Mouse (Mus musculus) MEL-GATA-1-ER (cell line): ENCODE measurements around the gene Ralgapa2.
A peak's percentile ranks its signal among the peaks of the same experiment; 100 is the strongest.

Experiments
- DNase-seq: peaks from one replicate; pipeline ENCODE4 v3.0.0-alpha.2; 2012; ENCODE audit warnings: low read depth; ENCODE audit errors: extremely low read depth

Ralgapa2 gene

DNA sequence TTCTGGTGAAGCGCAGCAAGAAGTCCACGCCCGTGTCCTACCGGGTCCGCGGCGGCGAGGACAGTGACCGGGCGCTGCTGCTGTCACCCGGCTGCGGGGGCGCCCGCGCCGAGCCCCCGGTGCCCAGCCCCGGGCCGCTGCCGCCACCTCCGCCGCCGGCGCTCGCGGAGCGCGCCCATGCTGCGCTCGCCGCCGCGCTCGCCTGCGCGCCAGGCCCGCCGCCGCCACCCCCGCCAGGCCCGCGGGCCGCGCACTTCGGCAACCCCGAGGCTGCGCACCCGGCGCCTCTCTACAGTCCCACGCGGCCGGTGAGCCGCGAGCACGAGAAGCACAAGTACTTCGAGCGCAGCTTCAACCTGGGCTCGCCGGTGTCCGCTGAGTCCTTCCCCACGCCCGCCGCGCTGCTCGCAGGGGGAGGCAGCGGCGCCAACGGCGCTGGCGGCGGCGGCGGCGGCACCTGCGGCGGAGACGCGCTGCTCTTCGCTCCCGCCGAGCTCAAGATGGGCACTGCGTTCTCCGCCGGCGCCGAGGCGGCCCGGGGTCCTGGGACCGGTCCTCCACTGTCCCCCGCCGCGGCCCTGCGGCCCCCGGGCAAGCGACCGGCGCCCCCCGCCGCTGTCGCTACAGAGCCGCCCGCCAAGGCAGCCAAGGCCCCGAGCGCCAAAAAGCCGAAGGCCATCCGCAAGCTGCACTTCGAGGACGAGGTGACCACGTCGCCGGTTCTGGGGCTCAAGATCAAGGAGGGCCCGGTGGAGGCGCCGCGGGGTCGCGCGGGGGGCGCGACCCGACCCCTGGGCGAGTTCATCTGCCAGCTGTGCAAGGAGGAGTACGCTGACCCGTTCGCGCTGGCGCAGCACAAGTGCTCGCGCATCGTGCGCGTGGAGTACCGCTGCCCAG is 289.6 kb downstream of the Ralgapa2 start:
- no peak for DNase-seq

DNA sequence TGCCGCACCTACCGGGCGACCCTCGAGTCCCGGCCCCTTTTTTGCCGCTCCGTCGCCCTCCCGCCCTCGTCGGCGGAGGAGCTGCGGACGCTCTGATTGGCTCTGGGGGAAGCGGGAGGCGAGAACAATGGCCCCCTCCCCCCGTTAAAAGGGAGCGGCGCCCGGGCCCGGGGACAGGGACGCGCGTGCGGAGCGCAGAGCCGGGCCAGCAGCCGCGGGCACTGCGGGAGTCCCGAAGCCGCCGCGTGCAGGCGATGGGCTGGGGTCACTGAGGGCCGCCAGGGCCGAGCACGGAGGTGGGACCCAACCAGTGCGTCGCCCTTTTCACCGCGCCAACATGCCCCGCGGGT is 290.2 kb downstream of the Ralgapa2 start:
- DNase-seq: no peak

DNA sequence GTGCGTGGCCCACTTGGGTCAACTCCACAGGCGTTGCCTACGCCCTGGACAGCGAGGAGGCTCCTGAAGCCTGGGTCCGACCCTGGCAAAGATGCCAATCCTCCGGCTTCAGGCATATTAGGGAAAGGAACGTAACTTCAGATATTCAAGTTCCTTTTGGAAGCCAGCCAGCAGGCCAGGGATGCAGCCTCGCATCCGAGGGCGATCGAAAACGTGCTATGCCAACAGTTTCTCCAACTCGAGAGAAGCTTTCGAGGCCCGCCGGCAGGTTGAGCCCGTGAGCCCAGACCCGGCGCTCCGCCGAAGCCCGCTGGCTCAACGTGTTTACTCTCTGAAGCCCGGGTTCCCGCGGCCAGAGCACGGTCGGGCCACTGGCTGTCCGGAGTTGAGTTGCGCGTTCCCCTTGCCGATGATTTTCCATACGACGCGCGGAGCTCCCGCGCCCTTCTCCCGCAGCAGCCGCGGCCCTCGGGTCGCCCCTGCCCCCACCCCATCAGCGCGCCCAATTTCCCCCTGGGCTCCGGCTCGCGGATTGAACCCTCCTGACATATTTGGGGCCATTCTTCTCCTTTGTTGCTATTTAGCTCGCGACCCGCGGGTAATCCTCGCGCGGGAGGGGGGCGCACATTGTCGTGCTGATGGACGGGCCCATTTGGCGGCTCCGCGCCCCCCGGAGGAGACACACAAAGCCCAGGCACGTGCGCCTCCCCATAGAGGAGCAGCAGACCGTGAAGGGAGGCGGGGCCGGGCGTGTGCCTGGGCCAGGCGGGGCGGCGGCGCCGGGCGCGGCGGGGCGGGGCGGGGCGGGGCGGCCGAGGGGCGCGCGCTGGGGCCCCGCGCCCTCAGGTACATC is 290.8 kb downstream of the Ralgapa2 start, which contains the start of gene Insm1:
Gene Insm1 (plus strand): TSS at position 846 of the 853 bp plus-strand sequence.
- no peak for DNase-seq

DNA sequence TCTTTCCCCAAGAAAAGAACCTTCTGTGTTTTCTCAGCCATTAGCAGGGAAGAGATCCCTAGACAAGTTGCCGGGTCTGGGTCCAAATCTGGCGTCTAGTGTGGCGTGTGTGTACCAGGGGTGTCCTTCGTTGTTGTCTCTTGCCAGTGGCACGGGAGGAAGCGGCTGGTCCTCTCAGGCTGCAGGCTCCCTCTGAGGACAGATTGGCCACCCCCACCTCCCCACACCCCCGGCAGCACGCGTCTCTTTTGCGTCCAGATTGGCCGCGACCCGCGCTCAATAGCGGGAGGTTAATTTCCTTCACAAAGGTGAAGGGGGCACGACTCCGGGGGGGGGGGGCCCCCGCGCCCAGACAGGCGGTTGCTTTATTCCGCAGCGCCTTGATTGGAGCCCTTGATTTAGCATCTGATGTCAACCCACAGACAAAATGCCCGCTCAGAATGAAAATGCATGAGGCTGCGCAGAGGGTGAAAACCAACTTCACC is 291.5 kb downstream of the Ralgapa2 start:
- no peak for DNase-seq

DNA sequence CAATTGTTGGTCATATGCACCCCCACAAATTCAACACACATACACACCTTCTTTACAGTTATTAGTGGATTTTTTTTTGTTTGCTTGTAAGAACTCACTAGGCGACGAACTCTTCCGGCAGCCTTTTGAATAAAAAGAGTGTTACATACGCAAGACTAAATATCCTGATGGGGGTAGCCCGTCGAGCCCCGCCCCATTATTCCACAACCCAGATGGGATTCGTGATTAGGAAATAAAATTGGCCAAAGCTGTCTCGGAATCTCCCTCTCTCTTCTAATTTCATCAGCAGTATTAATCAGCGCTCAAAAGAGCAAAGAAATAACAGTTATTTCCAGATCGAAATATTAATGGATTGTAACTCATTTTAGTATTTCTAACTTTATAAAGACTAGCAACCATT is 292.4 kb downstream of the Ralgapa2 start:
- no peak for DNase-seq

DNA sequence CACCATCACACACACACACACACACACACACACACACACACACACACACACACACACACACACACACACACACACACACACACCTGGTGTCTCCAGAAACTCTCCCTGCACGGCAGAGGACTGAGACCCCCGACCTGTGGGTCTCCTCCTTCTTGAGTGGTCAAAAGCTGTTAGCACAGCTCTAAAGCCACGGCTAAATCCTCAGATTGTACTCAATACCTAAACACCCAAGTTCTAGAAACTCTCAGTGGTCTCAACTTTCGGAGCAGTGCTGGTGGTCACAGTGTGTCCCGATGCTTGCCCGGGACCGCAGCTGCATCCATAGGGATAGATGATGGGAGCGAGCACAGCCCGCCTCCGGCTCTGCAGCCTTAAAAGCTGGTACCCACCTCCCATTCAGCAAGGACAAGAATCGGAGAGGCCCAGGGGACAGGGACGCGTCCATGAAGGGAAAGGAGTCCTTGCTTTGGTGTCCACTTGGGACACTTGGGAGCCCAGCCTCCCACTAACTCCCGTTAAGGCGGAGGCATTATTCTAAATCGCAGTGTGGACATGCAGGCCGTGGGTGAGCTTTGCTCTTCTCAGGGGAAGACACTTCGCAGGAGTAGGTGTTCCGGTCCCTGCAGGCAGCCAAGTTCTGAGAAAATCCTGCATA is 293.1 kb downstream of the Ralgapa2 start:
- no peak for DNase-seq

DNA sequence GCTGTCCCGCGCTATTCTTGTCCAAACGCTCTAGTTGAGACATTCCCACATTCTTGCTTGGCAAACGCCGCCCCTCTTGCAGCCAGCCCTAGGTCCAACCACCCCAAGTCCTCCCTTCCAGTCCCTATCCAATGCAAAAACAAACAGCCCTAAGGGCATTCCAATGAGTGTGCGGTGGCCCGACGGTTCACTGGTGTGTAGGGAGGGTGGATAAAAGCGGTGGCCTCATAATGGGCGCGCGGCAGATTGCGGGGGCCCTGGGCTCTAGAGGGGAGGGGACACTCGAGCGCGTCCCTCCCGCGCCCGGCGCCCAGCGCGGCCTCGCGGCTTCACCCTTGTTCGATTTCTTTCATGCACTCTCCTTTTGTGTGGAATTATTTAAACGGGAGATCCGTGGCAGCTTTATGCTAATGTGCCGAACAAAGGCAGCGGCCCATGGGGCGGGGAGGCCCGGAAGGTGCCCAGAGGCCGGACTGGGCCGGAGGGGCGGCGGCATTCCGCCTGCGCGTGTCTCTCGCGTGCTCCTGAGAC is 293.9 kb downstream of the Ralgapa2 start:
- DNase-seq: no peak

DNA sequence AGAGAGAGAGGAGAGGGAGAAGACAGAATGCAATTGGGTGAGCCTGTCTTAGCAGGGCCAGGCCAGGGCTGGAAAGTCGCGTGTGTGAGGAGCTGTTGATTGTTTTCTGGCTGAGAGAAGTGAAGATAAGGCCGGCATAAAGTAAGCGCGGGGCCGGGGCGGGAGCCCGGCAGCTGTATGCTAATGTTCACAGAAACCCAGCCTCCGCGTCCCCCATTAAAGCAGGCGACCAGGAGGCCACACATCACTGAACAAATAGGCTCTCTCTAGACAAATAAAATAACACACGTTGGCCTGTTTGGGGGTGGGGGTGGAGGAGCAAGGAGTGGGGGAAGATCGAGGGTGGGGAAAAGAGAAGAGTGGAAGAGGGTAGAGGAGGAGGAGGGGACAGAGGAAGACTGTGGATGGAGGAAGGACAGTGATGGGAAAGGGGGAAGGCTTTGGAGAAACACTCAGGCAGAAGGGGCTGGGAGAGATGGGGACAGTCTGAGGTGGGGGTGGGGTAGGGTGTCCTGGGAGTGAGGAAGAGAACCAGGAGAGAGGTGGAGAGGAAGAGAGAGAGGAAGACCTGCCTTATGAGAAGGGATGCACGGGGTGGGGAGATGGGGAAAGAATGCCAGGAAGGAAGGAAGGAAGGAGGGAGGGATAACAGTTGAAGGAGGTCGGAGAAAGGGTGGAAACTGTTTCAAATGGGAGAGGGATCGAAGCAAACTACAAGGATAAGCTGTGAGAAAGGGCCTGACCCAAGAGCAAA is 294.7 kb downstream of the Ralgapa2 start:
- peak; percentile 41 for DNase-seq

DNA sequence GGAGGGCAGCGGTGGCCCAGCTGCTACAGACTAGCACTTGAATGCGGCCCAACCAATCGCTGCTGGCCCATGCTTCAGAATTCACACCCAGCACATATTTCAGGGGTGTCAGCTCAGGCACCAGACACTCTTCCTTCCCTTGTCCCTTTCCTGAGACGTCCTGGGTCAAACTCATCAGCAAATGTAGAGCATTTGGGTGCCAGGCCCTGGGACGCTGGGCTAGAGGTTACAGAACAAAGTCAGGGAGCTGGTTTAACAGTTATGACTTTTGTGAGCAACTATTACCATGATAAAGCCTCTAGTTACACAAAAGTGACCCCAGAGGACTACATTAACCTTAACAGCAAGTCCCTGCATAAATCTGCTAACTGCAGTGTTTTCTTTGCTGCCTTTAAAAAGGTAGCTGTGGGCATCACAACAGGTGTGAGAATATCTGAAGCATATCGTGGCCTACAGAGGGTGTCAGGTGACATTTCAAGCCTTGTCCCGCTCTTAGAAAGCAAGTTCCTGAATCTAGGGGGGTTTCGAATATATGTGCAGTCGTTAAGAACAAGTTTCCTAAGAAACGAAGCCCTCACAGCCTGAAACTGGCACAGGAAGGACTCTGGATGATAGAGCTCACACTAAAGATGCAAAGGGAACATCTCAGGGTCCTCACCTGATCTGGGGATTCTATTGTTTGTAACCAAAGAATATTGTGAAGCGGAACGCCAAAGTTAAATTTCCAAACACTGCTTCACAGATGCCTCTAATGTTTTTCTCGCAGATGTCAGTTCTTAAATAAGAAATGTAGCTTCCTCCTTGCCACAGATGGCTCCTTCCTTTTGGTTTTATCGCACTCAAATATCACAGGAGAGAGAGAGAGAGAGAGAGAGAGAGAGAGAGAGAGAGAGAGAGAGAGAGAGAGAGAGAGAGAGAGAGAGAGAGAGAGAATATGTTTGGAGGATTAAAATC is 295.8 kb downstream of the Ralgapa2 start:
- no peak for DNase-seq

DNA sequence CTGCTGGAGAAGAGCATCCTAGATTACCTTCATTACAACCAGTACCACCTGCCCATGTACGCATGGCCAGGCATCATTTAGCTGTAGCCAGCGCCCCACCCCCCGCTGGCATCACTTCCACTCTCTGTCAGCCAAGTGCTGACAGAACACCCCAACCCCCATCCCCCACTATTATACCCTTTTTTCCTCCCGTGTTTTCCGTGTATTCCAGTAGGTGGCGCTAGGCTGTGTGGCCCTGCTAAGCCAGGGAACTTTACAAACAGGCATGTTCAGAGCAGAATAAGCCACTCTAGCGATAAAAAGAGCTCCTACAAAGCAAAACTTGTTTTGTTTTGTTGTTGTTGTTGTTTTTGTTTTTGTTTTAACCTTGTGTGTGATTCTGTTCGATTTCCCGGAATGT is 297.4 kb downstream of the Ralgapa2 start:
- DNase-seq: peak; percentile 62

DNA sequence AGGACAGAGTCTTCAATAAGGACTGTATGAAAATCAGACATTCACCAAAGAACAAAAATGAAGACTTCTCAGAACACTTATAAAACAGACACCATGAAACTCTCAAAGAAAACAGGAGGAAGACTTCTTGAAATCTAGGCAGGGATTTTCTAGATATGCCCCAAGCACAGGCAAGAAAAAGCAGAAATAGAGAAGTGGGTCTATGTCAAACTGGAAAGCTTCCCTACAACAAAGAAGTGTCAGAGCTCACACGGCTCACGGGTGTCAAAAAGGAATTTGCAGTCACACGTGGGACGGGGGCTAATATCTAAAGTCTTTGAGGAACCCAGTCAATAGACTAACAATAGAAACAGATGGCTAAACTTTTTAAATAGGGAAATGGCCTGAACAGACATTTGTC is 301.2 kb downstream of the Ralgapa2 start:
- DNase-seq: no peak

DNA sequence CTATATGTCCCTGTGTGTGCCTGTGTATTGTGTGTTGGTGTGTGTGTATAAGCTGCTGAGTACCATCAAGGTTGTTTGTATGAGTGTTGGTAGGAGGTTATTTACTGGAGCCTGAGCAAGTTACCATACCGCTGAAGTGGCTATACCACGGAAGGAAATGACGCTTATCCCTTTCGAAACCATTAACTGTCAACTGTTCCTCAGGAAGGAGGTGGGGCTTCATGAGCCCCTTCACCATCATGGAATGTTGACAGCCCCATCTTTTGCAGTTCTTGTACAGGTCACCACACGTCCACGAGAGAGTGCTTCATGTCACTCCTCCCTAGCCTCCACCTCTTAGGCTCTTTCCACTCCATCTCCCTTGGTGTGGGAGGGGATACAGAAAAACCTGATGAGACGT is 314.2 kb downstream of the Ralgapa2 start:
- DNase-seq: no peak

DNA sequence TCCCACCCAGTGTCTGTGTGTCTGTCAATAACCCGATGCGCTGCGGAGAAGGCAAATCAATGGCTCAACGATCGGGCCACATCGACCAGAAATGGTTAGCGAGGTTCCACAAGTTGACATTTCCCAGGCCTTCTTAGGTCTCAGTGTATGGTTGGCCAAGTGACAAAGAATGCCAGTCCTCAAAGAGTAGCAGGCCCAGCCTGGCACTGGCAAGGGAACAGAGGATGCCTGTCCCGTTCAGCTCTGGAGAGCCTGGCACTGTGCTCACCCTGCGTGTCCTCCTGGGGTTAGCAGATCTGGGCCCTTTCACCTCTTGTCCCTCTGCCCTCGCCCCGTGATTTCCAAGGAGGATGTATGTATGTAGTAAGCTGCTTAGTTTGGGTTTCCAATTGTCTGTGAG is 316.0 kb downstream of the Ralgapa2 start:
- no peak for DNase-seq
